ENCODE assay signal across 7 mouse cellular contexts in the genomic region with DNA sequence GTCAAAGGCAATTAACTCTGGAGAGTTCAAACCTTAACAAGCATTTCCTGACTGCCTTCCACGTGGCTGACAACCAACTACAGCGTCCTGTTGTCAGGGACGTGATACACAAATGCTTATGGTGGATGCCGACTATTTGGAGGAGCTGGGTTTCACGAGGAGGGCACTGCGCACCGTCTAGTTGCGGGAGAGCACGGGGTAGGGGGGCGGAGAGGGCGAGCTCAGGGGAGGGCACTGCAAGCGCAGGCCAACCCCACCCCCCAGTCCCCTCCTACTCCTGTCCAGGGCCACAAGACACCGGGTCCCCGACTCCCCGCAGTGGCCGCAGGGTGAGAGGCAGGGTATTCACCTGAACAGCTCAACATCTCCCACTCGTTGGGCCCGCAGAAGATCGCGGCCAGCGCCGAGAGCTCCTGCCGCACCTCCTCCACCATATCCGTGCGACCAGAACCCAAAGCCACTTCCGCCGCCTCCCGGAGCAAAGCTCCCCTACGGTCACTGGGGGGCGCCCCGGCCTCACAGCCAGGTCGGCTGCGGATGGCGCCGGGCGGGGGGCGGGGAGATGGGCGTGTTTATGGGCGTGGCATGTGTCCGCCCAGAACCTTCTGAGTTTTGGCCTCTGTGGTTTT. TPM values are rescaled to one million over a fixed set of nuclear protein-coding genes. Genes with fewer than 3 reads are reported as not detected.
DNase-seq lines count a peak whose midpoint lies in the region; ATAC-seq and TF ChIP-seq lines count a peak whose summit lies in the region.

A gene (minus strand): TSS at position 453 of the 629 bp plus-strand sequence.

- no peaks in the 10 kb centered on the region for H3K9me3 ChIP-seq in embryonic facial prominence, embryonic 12.5 days
- no peaks in the 10 kb centered on the region; the same call in 1 of the 2 replicates for H3K9me3 ChIP-seq in limb, embryonic 13.5 days
- H3K9me3 ChIP-seq in midbrain, embryonic 16.5 days (replicated peaks; ENCODE audit: control insufficient read depth, low read length, poor library complexity, severe bottlenecking), result no peaks in the 10 kb centered on the region

- peak; percentile 91 for DNase-seq in adrenal gland, postnatal 25 days
- DNase-seq in heart, adult 2 months, result peak; percentile 91 to 92
- DNase-seq in kidney, adult 8-10 months, result peak; percentile 87 to 93
- peak; percentile 86 to 92 for DNase-seq in spleen, postnatal 10 days (ENCODE audit: low spot score in 2 of 2)

- peak; percentile 89 for ATAC-seq in embryonic facial prominence, embryonic 12.5 days (ENCODE audit: insufficient number of reproducible peaks, insufficient read depth, low FRiP score, low TSS enrichment)
- ATAC-seq in limb, embryonic 13.5 days (ENCODE audit: low FRiP score, low read depth), result peak; percentile 96
- peak; percentile 96 for ATAC-seq in midbrain, embryonic 16.5 days

- H3K36me3 ChIP-seq in embryonic facial prominence, embryonic 12.5 days, result no peaks in the 10 kb centered on the region
- no peaks in the 10 kb centered on the region for H3K36me3 ChIP-seq in heart, adult 2 months (ENCODE audit: control insufficient read depth, insufficient read depth, low read length)
- H3K36me3 ChIP-seq in limb, embryonic 13.5 days, result peaks cover 4% of the 10 kb centered on the region; the same call in 1 of the 2 replicates
- H3K36me3 ChIP-seq in midbrain, embryonic 16.5 days (ENCODE audit: control insufficient read depth, insufficient read depth, low read length), result no peaks in the 10 kb centered on the region

- WGBS in embryonic facial prominence, embryonic 12.5 days, result under 1% methylated on average over 40 of the region's 40 CpGs
- whole genome bisulfite sequencing in heart, adult 2 months, result 1% methylated on average over 40 of the region's 40 CpGs
- WGBS in limb, embryonic 13.5 days, result under 1% methylated on average over 40 of the region's 40 CpGs
- under 1% methylated on average over 39 of the region's 40 CpGs for WGBS in midbrain, embryonic 16.5 days

- no peak for TF ChIP-seq EP300 in heart, adult 2 months (IDR thresholded peaks at IDR 0.05; ENCODE audit: insufficient read depth, low read depth, low read length)

- no peaks in the 10 kb centered on the region for H3K79me2 ChIP-seq in heart, adult 2 months (replicated peaks; ENCODE audit: control insufficient read depth, insufficient read depth, low read length)

- H3K9ac ChIP-seq in embryonic facial prominence, embryonic 12.5 days, result peak within 1 kb of the TSS; percentile 74
- H3K9ac ChIP-seq in heart, adult 2 months (ENCODE audit: low read depth, low read length), result peak within 1 kb of the TSS; percentile 78
- peak within 1 kb of the TSS; percentile 70 for H3K9ac ChIP-seq in limb, embryonic 13.5 days
- peak within 1 kb of the TSS; percentile 75 for H3K9ac ChIP-seq in midbrain, embryonic 16.5 days (ENCODE audit: low read depth, low read length)

- H3K4me1 ChIP-seq in embryonic facial prominence, embryonic 12.5 days, result peaks cover 10% of the 10 kb centered on the region
- no peaks in the 10 kb centered on the region for H3K4me1 ChIP-seq in heart, adult 2 months (ENCODE audit: control insufficient read depth, insufficient read depth, low read length)
- peaks cover 9% of the 10 kb centered on the region; the same call in 1 of the 2 replicates for H3K4me1 ChIP-seq in limb, embryonic 13.5 days
- no peaks in the 10 kb centered on the region for H3K4me1 ChIP-seq in midbrain, embryonic 16.5 days (ENCODE audit: control insufficient read depth, insufficient read depth, low read length)

- H3K27ac ChIP-seq in embryonic facial prominence, embryonic 12.5 days, result peak within 1 kb of the TSS; percentile 63; the same call in 1 of the 2 replicates
- peak within 1 kb of the TSS; percentile 60 for H3K27ac ChIP-seq in heart, adult 2 months
- H3K27ac ChIP-seq in limb, embryonic 13.5 days, result peak within 1 kb of the TSS; percentile 63
- peak within 1 kb of the TSS; percentile 56; the same call in 1 of the 2 replicates for H3K27ac ChIP-seq in midbrain, embryonic 16.5 days (ENCODE audit: low read length)

- H3K27me3 ChIP-seq in embryonic facial prominence, embryonic 12.5 days, result no peaks in the 10 kb centered on the region
- no peaks in the 10 kb centered on the region for H3K27me3 ChIP-seq in heart, adult 2 months (ENCODE audit: control insufficient read depth, insufficient read depth, low read length)
- H3K27me3 ChIP-seq in limb, embryonic 13.5 days, result no peaks in the 10 kb centered on the region
- H3K27me3 ChIP-seq in midbrain, embryonic 16.5 days (ENCODE audit: control insufficient read depth, insufficient read depth, low read depth, low read length), result no peaks in the 10 kb centered on the region

- intact Hi-C loops in heart, adult 2 months (cut with DNase I), result loop anchor here (2.0 to 5.0 kb wide), 2 partner anchors 121 to 329 kb away; a partner anchor contains a TSS

- TF ChIP-seq POLR2A in heart, adult 2 months (IDR thresholded peaks at IDR 0.05; ENCODE audit: insufficient read depth, low read depth, low read length), result no peak

- peak within 1 kb of the TSS; percentile 62 for H3K4me3 ChIP-seq in embryonic facial prominence, embryonic 12.5 days
- H3K4me3 ChIP-seq in heart, adult 2 months, result peak within 1 kb of the TSS; percentile 78
- peak within 1 kb of the TSS; percentile 64 for H3K4me3 ChIP-seq in limb, embryonic 13.5 days
- peak within 1 kb of the TSS; percentile 67 for H3K4me3 ChIP-seq in midbrain, embryonic 16.5 days (ENCODE audit: low read depth, low read length)

- peak within 1 kb of the TSS; percentile 66 for H3K4me2 ChIP-seq in embryonic facial prominence, embryonic 12.5 days (replicated peaks)
- H3K4me2 ChIP-seq in limb, embryonic 13.5 days (replicated peaks), result peak within 1 kb of the TSS; percentile 71
- peak within 1 kb of the TSS; percentile 76 for H3K4me2 ChIP-seq in midbrain, embryonic 16.5 days (ENCODE audit: low read length)

- peak; percentile 92 for TF ChIP-seq CTCF in heart, adult 2 months (IDR thresholded peaks at IDR 0.05)

RNA-seq across cellular contexts. Expression of the gene that starts here (rescaled TPM):
- 10.3 and 17.9 TPM in 2 replicates for total RNA-seq in adrenal gland, postnatal 25 days (2021)
- 6.7 and 8.6 TPM in 2 replicates for polyA plus RNA-seq in embryonic facial prominence, embryonic 12.5 days (2016; fragmentation: Nextera tagmentation; extraction: Ambion mirVana)
- total RNA-seq in heart, adult 2 months (2021), result 1 to 10 TPM; 2.1 to 2.2 TPM
- polyA plus RNA-seq in heart, adult 2 months (2012; rRNA removed), result 0.96 and 1.5 TPM in 2 replicates
- polyA plus RNA-seq in limb, embryonic 13.5 days (2015; fragmentation: Nextera tagmentation; extraction: Ambion mirVana), result 9.1 and 9.8 TPM in 2 replicates
- 5.1 and 7.7 TPM in 2 replicates for polyA plus RNA-seq in midbrain, embryonic 16.5 days (2015; fragmentation: Nextera tagmentation; extraction: Ambion mirVana)

Comparison
In these comparisons a context has a peak if more than half of its experiments do, and no peak if none do; other contexts are left out.
1. Peak in every context shown above with its lines: DNase-seq, ATAC-seq, H3K4me3 ChIP-seq and H3K27ac ChIP-seq.